Mouse (Mus musculus) neural tube, embryonic 10.5 days (tissue): ENCODE measurements around the gene Ugt1a2.
"Not testable (repeated sequence)": the region's sequence is repeated elsewhere in the genome, so short reads cannot be mapped to it uniquely, and the experiment has no call there.

Experiments used
- DNase-seq: peaks from one replicate; pipeline ENCODE4 v3.0.0-alpha.2; 2017; ENCODE audit warnings: low spot score; ENCODE audit errors: extremely low spot score

The Ugt1a2 gene

GRCm38 (mm10) chr1:88200456-88200855, at the start of gene Ugt1a2:
Gene Ugt1a2 (plus strand): TSS chr1:88200601.
- no peak for DNase-seq

- no peak for DNase-seq
Measured at GRCm38 (mm10) chr1:88158430-88158829, 42.0 kb upstream of the Ugt1a2 start.

GRCm38 (mm10) chr1:88165711-88166110, 34.7 kb upstream of the Ugt1a2 start, which contains the start of gene Ugt1a5:
Gene Ugt1a5 (plus strand): TSS chr1:88166012.
- DNase-seq = no peak

GRCm38 (mm10) chr1:88172190-88172589, 28.2 kb upstream of the Ugt1a2 start:
- DNase-seq = not testable (repeated sequence)

- DNase-seq = no peak
Measured at GRCm38 (mm10) chr1:88179657-88180056, 20.7 kb upstream of the Ugt1a2 start.

GRCm38 (mm10) chr1:88186325-88186935, 14.0 kb upstream of the Ugt1a2 start:
- no peak for DNase-seq

- no peak for DNase-seq
Measured at GRCm38 (mm10) chr1:88192136-88192535, 8.3 kb upstream of the Ugt1a2 start.

- no peak for DNase-seq
Measured at GRCm38 (mm10) chr1:88195687-88196086, 4.7 kb upstream of the Ugt1a2 start.

GRCm38 (mm10) chr1:88197443-88197842, 3.0 kb upstream of the Ugt1a2 start:
- no peak for DNase-seq

- no peak for DNase-seq
Measured at GRCm38 (mm10) chr1:88199996-88200395, 405 bp upstream of the Ugt1a2 start.

- peak; percentile 90 for DNase-seq
Measured at GRCm38 (mm10) chr1:88205294-88205922, 5.0 kb downstream of the Ugt1a2 start, which contains the start of gene Dnajb3. Gene Dnajb3 (minus strand): TSS chr1:88205782.

- DNase-seq = no peak
Measured at GRCm38 (mm10) chr1:88206843-88207479, 6.6 kb downstream of the Ugt1a2 start.

GRCm38 (mm10) chr1:88211812-88212211, 11.4 kb downstream of the Ugt1a2 start, which contains the start of gene Ugt1a1:
Gene Ugt1a1 (plus strand): TSS chr1:88211959.
- DNase-seq = peak; percentile 19

GRCm38 (mm10) chr1:88212341-88213045, 12.1 kb downstream of the Ugt1a2 start:
- DNase-seq = peak; percentile 18

GRCm38 (mm10) chr1:88213061-88213460, 12.7 kb downstream of the Ugt1a2 start:
- no peak for DNase-seq

GRCm38 (mm10) chr1:88213766-88214461, 13.5 kb downstream of the Ugt1a2 start:
- DNase-seq = peak; percentile 18

GRCm38 (mm10) chr1:88214462-88214952, 14.1 kb downstream of the Ugt1a2 start:
- DNase-seq = peak; percentile 17

GRCm38 (mm10) chr1:88215466-88216380, 15.3 kb downstream of the Ugt1a2 start:
- DNase-seq = no peak

GRCm38 (mm10) chr1:88216551-88216950, 16.1 kb downstream of the Ugt1a2 start:
- DNase-seq = peak; percentile 13

GRCm38 (mm10) chr1:88217144-88217543, 16.7 kb downstream of the Ugt1a2 start:
- DNase-seq = peak; percentile 34
